Mouse (Mus musculus) NIH3T3 (cell line): ENCODE measurements at regions not wholly inside any gene's neighbourhood (a gene's known extent, or its start where the extent isn't known, plus 50 kb on each side); places are given as distances from the start of the nearest gene placed in this dataset.

ENCODE experiments used
- DNase-seq: peaks from one replicate; pipeline ENCODE4 v3.0.0-alpha.2; 2012; ENCODE audit warnings: low read depth

DNA sequence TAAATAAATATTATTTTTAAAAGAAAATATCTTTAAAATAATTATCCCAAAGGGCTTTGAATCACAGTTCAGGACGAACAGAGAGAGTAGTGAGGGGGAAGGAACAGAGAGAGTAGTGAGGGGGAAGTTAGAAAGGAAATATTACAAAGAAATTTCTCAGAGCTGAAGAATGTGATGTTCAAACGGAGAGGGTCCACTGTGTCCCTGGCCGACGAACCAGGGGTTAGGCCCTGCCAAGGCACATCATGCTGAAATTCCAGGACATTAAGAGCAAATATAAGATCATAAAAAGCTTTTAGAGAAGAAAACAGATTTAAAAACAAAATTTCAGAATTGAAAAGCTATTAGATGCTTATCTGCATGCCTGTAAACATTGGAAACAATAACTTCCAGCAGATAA lies 61.6 kb downstream of the Skor1 start:
- DNase-seq, result no peak

DNA sequence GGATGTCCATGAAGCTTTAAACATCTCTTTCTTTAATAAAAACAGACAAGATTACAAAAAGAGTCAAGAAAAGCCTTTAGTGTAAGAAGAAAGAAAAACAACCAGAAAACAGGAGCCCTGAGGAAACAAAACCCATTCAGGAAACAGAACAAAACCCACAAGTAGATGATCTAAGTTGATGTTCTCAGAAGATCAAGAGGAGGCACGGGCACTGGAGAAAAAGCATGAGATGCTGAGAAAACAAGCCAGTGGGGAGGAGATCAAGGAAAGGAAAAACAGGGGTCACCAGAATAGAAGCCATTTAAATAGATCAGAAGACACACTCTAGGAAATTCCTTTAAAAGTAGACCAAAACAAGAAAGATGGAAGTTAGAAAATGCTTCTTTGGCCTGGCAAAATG lies 62.1 kb downstream of the Skor1 start:
- DNase-seq, result no peak

DNA sequence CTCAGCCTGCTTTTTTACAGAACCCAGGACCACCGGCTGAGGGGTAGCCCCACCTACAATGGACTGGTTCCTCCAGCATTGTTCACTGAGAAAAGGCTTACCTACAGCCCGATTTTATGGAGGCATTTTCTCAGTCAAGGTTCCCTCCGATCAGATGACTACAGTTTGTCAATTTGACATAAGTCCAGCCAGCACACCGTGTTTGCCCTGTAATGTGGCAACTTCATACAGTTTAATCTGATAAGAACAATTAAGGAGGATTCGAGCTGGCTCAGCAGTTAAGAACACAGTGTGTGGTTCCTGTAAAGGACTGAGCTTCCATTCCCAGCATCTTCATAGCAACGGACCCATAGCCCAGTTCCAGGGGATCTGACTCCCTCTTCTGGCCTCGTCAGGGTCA lies 65.9 kb downstream of the Skor1 start:
- DNase-seq, result no peak

DNA sequence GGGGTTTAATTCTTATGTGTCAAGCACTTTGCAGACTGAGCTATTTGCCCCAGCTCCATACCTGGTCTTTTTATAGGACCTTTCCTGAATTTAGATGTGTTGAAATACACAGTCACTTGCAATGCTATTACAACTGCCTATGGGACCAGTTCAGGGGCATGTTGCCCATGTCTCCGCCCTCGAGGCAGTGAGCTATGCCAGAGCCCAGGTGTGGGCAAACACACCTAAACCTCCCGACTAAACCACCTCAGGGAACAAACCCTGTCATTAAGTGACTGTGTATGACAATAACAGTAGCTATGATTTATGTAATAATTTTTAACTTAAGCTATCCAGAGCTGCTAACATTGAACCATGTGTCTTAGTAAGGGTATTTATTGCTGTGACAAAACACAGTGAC lies 66.5 kb downstream of the Skor1 start:
- DNase-seq, result no peak

DNA sequence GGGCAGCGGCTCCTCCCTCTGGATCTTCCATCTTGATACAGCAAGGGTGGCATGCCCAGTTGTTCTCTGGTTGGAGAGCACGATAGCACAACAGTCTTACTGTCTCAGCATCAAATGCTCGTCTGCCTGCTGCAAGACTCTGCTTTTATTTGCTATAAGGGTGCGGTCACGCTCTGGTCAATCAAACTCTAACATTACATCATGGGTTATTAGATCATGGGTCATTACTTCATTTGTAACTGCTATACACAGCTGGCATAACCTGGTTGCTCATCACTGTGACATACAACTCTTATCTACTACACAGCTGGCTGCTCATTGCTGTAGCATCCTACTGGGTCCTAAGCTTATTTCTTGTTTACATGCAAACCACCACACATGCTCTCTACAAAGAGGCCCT lies 68.4 kb downstream of the Skor1 start:
- DNase-seq, result no peak

DNA sequence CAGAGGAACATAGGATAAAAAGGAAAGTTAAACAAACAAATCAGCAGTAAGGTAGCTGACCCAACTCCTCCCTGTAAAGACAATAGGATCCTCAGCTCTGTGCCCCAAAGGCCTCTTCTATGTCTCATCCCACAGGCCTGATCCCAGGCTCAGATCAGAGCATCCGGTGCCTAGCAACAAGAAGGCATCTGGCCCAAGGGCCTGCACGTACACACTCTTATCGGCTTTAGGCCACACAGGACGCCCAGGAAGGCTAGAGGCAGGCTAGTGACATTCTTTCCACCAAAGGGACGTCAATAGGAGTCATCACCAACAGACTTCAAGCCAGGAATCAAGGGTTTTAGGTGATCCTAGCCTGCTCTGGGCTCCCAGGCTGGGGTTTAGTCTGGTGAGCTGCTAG lies 73.5 kb downstream of the Skor1 start:
- DNase-seq, result no peak

DNA sequence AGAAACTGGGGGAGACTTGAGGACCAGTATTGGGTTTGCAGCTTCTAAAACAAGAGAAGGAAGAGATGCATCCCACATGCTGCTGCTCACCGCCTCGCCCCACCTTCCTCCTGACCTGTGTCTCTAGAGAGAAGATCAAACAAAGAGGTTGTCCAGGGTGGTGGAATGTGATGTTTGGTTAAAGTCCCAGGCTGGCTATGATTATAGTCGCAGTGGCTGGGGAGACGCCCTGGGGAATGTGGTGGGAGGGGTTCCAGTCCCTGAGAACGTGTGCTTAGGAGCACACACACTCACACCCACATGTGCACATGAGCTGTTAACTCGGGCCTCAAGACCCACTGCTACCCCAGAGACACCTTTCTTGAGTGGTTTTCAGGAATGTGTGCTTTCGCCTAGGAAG lies 74.0 kb downstream of the Skor1 start:
- no peak for DNase-seq

DNA sequence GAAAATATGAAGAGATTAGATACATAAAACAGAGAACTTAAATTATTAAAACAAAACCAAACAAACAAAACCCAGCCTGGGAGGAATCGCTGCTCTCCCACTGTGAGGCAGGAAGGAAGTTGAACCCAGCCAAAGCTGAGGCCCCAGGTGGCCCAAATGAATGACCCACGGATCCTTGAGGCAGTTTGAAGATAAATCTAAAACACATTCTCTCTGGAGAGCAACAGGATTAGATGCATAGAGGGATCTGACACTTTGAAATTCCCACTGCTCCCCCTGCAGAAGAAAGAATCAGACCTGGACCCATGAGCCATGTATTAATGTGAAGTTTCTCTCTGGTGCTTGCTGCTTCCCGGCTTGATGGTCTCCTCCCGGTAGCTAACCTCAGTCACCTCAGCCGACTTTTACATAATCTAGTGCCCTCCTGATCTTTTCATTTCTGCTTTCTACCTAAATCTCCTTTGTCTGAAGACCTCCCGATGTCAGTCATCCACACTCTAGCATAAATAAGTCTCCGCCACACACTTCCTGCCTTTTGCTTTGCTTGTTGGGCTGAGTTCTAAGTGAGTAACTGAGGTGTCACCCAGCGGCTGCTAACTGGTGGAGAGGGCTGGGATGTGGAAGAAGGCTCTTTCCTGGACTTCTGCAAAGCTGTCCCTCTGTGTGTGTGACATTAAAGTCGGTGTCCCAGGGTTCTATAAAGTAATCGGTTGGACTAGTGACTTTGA lies 74.6 kb downstream of the Skor1 start:
- DNase-seq, result no peak

DNA sequence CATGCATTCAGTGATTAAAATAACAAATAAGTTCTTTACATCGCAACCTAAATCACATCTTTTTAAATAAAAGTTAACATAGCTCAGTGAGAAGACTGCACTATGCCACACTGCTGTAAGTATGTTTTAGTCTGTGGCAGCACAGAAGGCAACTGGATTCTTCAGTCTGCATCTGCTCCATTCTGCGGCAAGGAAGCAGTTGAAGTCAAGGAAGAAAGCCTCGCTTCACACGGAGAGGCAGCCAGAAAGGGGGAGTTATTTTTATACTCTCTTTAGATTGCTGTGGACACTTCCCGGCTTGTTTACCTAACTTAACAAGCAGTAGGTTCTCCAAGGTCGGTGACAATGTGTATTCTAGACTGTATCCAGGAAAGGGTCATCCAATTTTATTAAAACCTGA lies 77.7 kb downstream of the Skor1 start:
- DNase-seq, result no peak

DNA sequence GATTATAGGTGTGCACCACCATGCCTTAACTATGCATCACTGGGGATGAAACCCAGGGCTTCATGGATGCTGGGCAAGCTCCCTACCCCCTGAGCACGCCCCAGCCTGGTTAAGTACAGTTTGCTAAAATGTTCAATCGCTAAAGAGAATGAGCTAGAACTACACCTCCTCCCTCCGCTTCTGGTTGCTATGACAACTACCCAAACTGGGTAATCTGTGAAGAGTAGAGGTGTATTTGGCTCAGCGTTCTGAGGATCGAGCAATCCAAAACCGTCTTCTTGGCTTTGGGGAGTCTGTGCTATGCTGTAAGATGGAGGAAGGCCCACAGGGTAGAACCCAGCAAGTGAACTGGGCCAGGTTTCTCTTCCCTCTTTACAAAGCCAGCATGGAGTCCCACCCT lies 78.8 kb downstream of the Skor1 start:
- DNase-seq, result no peak

DNA sequence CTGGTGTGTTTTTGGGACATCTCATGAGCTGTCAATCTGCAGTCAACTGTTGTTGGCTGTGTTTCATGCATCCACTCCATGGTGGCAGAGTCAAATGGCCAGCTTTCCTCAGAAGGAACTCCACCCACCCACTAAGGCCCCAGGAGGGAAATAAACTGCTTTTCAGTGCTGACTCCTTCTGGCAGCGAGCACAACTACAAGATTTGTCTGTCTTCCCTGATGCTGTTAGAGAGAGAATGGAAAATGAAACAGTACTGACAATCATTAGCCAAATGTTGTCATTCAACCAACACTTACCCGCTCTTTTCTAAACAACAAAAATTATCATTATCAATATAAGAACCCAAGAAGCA lies 79.3 kb upstream of the Pias1 start:
- DNase-seq, result peak; percentile 55

DNA sequence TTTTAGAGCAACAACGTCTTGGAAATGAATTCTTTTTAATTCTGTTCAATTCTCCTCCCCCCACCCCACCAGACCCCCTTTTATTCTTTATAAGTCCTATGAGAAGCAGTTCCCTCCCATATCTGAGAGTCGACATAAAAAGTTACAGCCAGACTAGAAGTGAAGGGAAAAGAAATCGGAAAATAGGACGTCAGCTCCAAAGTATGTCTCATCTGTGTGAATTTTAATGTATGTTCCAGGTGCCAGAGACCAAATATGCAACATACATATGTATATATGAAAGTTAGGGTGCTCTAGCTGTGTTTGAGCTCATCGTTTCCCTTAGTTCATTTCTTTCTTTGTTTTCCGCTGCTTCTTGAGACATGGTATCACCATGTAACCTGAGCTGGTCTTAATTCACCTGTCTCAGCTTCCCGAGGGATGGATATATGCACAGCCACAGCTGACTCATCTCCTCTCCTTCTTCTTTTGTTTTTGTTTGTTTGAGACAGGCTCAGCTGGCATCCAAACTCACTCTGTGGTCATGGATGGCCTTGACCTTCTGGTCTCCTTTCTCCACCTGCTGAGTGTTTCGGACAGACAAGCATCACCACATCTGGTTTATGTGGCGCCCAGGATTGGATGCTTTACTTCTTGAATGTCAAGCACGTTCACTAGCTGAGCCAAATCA lies 78.8 kb upstream of the Pias1 start:
- no peak for DNase-seq

DNA sequence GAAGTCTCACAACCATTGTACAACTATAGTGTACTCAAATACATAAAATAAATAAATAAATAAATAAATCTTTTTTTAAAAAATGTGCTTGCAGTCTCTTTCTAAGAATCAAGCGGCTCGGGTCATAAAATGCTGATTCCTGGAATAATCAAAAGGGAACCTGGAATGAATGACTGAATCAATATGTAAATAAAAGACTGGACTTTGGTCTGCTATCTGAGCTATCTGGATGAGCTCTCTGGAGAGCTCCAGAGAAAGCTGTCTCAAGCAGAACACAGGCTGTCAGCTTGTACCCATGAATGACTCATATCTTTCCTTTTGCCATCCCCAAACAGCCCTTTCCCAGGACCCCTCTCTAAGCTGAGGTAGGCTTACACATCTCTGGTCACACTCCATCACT lies 75.8 kb upstream of the Pias1 start:
- DNase-seq, result no peak

DNA sequence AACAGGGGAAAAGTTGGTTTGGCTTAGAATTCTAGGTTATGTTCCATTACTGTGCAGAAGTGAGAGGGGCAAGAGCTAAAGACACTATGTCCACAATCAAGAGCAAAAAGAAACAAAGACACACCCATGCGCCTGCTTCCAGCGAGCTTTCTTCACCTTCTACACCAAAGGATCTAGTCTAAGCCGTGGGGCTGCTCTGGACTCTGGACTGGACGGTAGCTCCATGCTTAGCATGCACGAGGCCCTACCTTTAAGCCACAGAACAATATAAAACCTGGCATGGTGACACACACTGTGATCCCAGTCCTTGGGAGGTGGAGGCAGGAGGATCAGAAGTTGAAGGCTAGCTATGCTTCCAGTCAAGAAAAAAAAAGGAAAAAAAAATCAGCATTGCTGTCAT lies 73.0 kb upstream of the Pias1 start:
- no peak for DNase-seq

DNA sequence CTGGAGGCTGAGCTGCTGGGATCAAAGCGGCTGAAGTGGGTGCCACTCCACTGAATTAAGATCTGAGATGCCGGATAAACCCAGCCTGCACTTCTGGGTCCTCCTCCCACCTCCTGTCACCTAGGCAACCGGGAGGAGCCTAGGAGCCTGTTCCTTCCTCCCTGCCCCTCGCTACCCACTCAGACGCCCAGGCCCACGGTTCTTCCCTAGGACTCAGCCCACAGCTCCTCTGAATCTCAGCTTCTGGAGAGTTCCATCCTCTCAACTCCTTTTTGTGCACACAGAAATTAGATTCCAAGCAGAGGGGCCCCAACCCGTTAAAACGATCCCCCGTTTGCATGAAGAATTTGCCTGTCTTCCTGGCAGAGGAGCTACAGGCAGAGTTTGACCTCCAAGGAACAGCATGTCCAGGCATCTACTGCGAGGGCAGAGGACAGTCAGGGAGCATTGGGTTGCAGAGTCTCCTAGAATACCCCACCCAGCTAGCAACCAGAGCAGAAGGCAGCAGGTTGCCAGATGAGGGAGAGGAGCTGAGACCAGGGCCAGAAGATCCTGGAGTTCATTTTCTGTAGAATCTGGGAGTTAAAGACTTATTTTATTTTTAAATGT lies 71.6 kb upstream of the Pias1 start:
- no peak for DNase-seq

DNA sequence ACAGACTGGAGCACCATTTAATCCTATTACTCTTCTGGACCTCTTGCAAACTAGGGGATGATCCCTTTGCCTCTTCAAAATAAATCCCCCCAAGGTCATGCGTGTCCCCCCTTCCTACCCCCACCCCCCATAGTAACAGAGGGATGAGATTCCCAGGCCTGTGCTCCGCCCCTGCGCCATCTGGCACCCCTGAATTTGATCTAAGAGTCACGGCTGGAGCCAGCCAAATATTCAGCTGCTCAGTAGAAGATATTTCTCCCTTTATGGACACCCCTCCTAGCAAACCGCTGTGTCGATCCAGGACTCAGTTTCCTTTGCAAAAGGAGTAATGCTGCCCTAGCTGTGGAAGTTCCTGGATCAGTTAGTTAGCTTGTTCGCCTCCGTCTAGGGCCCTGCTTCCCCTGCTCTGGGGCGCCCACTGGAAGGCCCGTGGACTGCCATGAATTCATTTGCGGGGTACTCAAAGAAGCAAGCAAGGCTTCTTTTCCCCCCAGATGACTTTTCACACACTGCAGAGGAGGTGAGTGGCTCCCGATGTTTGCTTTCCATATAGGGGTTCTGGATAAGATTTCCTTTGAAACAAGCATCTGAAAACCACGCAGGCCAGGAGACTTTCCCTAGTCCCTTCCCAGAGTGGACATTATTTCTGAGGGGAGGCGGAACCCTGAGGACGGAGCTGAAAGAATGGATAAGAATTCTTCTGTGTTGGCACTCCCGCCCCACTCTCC lies 70.9 kb upstream of the Pias1 start:
- DNase-seq, result no peak

DNA sequence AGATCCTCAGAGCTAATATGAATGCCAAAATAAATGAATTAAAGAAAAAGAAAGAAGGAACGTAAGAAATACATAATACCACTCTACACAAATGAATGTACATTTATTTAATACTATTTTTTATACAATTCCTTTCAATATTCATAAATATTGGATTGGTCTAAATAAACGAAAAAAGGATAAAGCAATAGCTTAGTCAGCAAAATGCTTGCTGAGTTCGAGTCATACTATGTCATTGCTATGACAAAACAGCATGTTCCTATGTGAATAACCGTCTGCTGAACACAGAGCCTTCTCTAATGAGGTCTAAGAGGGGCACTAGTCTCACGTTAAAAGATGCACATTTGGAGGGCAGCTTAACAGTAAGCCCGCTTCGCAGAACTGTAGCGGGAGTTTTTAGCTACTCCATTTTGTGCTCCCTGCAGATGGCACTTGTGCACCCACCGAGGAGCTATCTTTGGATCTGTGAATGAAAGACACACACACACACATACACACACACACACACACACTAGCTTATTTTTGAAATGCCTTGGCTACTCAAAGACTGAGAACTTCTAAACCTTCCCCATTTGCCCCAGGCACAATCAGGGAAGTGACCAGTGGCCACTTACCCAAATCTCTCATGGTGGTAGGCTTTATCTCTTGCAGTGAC lies 69.1 kb upstream of the Pias1 start:
- no peak for DNase-seq

DNA sequence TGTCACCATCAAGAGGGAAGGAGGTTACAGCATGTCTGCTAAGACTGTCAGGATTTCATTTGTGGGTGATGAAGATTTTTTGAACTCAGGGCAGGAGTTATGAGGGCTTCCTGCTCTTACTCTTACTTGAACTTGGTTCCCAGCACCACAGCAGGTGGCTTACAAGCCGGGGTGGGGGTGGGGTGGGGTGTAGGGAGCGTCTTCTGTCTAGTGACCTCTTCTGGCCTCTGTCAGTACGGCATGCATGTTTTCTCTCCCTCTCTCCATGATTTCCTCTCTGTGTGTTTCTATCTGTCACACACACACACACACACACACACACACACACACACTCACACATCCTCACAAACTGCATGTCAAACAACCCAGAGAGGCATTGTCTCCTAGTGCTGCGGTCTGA lies 64.5 kb upstream of the Pias1 start:
- DNase-seq, result peak; percentile 57

DNA sequence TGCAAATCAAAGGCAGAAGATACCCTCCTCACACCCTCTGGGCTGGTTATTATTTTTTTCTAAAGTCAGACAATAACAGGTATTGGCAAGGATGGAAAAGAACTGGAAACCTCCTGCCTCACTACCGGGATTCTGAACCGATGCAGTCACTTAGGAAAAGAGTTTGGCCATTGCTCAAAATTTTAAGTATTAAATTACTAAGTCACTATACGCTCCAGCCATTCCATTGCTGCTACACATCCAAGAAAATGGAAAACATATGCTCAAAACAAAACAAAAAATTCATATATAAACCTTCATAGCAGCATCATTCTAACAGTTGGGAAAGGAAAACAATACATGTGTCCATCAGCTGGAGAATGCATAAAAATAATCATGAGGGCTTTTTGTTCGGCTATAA lies 63.9 kb upstream of the Pias1 start:
- DNase-seq, result peak; percentile 67

DNA sequence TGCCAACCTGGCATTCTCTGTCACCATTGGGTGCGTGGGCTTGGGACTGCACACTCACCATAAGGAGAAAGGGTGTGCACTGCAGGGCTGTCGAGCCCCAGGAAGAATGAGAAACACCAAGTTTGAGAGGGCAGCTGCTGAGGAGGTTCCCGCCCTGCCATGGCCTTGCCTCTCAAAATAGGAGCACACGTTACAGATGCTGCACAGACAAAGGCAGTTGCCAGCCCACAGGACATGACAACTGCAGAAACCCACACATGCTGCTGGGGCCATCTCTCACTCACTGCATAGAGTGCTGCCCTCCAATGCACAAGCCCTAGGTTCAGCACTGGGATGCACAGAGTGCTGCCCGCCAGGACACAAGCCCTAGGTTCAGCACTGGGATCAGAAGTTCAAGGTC lies 61.6 kb upstream of the Pias1 start:
- no peak for DNase-seq

DNA sequence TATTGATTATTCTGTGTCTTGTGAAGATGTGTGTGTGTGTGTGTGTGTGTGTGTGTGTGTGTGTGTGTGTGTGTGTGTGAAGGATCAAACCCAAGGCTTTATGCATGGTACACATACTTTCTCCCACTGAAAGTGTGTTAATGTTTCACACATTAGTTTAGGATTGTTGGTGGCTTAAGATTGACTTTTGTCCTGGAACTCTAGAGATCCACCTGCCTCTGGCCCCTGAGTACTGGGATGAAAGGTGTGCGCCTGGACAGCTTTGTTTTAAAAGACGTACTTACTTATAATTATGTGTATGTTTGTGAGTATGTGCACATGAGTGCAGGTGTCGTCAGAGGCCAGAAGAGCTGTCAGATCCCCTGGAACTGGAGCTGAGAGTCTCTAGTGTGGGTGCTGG lies 59.3 kb upstream of the Pias1 start:
- no peak for DNase-seq

DNA sequence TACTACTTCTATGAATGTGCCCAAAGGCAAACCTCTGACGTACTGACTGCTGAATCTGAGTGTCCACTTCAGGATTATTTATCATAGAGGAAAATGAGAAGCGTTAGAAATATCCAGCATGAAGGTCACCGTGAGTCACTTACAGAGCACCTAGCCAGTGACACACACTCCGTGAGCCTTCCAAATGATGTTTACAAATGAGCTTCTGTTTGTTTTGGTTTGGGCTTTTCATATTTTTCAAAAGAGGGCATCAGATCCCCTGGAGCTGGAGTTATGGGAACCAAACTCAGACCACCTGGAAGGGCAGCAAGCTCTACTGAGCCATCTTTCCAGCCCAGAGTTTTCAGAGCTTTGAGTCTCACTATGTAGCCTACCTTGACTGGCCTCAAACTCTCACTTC lies 57.8 kb upstream of the Pias1 start:
- no peak for DNase-seq

DNA sequence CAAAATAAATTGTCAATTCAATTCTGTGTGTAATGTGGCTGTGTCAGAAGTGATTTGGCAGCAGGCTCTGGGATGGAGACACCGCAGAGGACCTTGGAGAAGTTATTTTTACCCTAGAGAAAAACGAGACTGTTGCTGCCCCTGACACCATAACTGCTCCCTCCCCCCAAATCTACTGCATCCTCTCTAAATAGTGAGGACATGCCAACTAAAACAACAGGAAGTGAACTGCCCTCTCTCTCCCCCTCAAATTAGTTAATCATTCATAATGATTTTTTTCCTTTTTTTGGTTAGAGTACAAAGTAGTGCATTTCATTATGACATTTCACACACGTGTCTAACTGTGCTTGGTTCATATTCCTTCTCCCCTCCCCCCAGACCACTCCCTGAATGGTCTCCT lies 55.6 kb upstream of the Pias1 start:
- DNase-seq, result no peak
